Mouse (Mus musculus): Measurements from ENCODE around the gene Gm7168. TPM values are rescaled to one million over a fixed set of nuclear protein-coding genes. Genes with fewer than 3 reads are reported as not detected.

Gene Gm7168
- polyA plus RNA-seq (2015; fragmentation: Nextera tagmentation; extraction: Ambion mirVana), result not detected in 2 replicates

GRCm38 (mm10) chr17:13948073-13948472 is at the start of gene Gm7168:
Gene Gm7168 (plus strand): TSS chr17:13948373.

Other genes starting within 250 kb of the Gm7168 start
- 111 and 118 TPM in 2 replicates for gene Afdn, start 187.8 kb upstream of the Gm7168 start, polyA plus RNA-seq (2015; fragmentation: Nextera tagmentation; extraction: Ambion mirVana)
- gene Tcte2, start 186.5 kb upstream of the Gm7168 start, polyA plus RNA-seq (2015; fragmentation: Nextera tagmentation; extraction: Ambion mirVana), result 14.4 and 14.5 TPM in 2 replicates
- not detected in 2 replicates for gene Gm7356, start 55.3 kb downstream of the Gm7168 start, polyA plus RNA-seq (2015; fragmentation: Nextera tagmentation; extraction: Ambion mirVana)
- not detected in 2 replicates for gene Gm7358, start 111.2 kb downstream of the Gm7168 start, polyA plus RNA-seq (2015; fragmentation: Nextera tagmentation; extraction: Ambion mirVana)

Data from neural tube, postnatal 0 days (tissue).